Mouse (Mus musculus): ENCODE measurements around the gene Gm47289.

The Gm47289 gene

DNA sequence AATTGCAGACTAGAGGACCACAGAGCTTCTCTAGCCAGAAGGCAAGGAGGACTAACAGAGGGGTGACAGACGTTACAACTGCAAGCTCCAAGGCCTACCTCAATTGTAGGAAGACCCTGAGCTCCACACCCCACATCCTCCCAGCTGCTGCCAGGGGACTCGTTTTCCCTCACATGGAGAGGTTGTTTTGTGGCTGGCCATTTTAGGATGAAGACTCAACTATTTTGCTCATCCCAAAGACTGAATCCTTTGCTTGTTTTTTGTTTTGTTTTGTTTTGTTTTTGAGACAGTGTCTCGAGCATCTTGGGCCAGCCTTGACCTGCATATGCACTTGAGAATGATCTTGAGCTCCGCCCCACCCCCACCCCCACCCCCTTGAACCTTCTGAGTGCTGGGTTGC lies at the start of gene Gm47289:
Gm47289 (plus strand) TSS at position 301 of the 400 bp plus-strand sequence.
- no peak for DNase-seq

DNA sequence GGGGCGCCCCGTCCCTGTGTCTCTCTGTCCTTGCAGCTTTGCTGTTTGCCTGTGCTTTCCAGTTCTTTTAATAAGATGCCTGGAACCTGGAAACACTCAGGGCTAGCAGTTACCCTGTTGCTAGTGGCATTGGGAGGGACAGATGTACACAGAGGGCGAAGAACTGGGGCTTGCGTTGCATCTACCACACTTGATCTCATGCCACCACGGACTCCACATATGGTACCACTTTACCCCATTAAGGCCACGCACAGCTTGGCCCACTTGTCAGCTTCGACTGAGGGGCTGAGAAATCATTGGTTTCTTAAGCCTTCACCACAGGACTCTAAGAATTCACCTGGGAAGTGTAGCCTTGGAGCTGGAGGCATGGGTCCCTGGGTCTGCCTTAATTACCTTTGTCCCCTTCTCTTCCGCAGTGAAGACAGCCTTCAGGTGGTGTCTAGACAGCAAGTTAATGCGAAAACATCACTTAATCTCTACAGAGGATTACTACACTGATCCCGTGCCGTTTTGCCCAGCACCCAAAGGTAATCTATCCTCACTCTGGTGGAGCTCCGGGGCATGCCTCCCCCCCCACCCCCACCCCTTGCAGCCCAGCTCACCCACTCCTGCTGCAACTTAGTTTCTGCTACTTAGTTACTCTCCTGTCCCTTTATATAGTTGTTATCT lies 49.1 kb upstream of the Gm47289 start:
- DNase-seq, result no peak

DNA sequence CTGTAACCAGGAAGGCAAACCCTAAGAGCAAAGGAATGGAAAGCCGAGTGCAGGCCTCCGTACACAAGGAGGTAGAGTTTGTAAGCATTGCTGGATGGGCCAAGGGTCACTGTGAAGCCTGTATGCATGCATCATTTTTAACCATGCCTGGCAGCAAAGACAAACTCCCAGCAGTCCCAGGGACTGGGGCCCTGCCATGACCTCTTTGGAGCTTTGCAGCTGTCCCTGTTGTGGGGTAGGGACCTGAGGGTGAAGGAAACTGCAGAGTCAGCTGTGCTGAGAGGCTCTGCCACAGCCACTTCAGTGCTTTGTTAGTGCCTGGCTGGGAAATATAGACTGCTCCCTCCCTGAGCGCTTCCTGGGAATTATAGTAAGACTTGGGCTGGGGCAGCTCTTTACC lies 48.3 kb upstream of the Gm47289 start:
- no peak for DNase-seq

DNA sequence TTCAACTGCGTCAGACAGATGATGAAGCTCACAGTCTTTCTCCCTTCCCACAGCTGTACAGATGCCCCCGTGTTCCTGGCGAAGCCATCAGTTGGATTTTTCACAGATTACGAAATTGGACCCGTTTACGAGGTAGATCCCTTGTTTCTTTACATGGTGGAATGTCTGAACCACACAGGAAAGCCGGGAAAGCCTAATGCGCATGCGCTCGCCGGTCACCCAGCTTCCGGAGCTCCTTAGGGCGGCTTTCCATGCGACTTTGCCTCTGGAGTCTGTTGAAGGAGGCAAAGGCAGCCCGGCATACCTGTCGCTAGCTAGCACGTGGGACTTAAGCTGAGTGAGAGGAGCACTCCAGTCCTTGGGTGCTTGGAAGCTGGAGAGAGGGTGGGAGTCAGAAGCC lies 44.0 kb upstream of the Gm47289 start:
- DNase-seq, result no peak

DNA sequence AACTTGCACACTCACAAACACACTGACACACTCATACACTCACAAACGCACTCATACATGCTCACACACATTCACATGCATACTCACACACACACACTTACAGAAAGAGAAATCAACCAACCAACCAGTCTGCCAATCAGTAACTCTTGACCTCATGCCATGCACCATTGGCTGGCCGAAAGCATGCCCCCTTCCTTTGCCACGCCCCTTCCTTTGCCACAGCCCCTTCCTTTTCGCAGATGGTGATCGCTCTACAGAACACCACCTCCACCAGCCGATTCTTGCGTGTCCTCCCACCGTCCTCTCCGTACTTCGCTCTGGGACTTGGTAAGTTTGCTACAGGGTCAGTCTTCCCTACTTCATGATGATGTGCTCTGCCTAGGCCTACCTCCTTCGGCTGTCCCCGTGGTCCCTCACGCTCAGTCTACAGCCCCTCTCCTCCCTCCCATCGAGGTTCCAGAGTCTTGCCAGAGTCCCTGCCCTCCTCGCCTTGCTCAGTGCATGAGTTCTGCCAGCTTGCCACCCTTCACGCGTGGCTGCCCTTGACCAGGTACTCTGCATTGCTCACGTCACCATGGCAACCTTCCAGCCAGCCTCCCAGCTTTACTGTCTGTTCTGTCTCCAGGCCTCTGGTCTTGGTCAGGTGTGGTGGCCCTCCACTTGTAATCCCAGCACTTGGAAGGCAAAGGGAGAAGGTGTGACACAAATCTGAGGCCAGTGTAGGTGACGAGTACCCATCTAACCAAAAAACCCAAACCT lies 39.4 kb upstream of the Gm47289 start:
- DNase-seq, result no peak

DNA sequence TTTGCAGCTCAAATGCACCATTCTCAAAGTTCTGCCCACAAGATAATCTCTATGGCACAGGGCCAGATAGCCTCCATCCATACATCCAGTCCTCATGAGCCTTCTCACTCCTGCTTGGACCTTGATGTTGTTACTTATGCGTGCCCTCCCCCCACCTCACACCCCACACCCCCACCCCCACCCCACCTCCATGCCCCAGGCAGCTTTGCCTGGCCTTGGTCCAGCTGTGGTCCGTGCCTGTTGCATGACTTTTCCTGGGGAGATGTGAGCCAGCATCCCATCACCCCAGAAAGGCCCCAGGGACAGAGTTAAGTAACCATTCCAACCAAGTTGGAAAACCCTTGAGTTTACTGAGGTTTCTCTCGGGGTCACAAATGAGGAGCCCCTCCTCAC lies 38.8 kb upstream of the Gm47289 start:
- DNase-seq, result no peak

DNA sequence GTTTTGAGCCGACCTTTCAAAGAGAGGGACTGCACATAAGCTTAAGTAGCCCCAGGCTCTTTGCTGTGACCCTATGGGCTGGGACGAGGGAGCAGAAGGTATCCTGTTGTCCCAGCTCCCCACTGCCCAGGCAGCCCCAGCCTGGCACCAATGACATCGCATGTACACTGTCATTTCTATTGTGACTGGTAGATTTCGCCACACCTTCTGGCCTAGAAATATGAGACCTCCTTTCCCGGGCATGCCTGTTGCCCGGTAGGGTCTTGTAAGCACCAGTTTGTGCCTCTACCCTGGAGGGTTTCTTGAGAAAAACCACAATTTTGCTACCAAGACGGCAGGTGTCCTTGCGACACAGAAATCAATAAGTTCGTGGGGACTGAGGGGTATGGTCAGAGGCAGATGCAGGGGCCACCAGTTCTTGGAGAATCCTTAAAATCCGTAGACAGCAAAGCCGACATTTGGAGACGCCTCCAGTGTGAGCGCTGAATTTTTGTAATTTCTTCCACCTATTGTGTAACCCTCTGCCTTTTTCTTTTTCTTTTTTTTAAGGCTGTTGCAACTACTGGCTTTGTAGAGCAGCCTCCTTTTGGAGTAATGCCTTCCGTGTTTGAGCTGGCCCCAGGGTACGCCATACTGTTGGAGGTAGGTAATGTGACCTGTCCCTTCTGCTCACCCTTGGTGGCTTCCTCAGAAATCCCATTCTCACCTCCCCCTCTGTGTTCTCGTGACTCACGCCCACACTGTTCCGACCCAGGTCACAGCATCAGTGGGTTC lies 36.2 kb upstream of the Gm47289 start:
- no peak for DNase-seq

DNA sequence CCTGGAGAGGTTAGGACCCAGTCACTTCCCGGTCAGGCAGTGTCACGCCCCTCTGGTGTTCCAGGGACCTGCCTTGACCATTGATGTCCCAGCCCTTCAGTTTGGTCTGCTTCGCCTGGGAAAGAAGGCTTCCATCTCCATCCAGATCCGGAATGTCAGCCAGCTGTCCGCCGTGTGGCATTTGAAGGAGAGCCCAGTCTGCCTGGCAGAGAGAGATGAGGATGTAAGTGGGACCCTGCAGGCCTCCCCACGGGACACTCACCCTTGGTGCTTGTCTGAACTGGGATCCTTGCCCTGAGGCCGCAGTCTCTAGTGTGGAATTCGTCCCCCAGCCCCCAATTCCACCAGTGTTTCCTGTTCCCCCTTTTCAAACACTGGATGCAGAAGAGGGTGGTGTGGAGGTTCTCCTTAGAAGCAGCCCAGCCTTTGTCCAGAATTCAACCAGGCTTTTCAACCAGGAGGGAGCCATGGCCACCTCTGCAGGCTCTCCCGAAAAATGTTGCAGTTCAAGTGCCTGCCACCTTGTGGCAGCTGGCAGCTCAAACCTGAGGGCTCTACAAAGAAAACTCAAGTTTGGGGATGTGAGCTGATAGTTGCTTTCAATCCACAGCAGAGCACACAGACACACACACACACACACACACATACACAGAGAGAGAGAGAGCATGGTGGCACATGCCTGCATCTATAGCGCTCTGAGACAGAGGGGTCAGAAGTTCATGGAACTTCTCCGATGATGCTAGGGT lies 30.4 kb upstream of the Gm47289 start:
- DNase-seq, result no peak

DNA sequence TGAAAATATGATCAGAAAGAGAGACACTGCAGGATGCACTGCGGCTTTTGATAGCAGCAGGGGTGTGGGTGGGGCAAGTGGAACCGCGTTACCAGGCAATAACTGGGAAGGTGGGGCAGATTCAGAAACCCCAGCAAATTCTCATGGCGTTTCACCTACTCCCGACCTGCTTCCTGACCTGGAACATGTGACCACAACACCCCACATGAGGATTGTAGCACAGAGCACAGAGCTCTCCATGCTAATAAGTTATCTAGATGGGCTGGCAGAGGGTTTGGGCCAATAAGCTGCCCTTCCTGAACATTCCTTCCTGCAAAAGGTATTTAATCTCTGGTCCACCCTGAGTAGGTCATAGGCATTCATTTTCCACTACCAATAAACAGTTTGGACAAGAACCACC lies 28.3 kb upstream of the Gm47289 start:
- no peak for DNase-seq

DNA sequence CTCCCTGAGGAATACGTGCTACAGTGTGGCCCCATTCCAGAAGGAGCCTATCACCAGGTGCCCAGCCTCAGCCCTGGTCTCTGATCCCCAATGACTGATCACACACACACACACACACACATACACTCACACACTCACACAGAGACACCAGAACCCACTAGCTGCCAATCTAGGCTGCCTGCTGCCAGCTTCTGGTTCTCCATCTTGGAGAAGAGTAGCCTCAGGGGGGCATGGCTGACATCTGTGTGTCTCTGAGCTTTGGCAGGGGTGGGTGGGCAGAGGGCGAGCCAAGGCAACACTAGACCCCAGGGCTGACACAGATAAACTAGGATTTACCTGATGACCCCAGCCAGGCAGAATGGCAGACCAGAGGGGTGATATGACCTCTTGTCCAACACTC lies 20.1 kb upstream of the Gm47289 start:
- DNase-seq, result no peak

DNA sequence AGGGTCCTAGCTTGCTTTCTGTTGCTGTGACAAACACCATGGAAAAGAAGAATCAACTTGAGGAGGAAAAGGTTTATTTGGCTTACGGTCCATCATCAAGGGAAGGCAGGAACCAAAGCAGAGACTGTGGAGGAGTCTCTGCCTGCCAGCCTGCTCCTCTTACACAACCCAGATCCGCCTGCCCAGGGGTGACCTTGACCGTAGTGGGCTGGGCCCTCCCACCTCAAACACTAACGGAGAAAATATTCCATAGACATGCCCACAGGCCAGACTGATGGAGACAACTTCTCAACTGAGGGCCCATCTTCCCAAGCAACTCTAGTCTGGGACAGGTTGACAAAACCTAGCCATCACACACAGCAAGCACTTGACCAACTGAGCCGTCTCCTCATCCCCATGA lies 16.9 kb upstream of the Gm47289 start:
- no peak for DNase-seq

DNA sequence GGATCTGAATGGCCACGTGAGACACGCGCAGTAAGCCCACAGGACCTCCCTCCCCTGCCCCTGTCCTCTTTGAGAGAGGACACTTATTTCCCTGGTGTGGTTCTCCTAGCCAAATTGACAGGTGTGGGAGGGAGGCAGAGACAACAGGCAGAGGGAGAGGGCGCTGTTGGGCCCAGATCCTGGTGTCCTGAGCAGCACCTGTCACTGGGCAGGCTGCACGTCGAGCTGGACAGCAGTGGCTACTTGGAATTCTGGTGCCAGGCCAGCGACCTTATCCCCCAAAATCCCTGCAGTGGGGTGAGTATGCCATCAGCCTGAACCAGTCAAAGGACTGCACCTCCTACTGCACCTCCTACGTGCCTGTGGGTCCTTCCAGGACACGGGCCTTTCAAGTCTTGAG lies 15.6 kb upstream of the Gm47289 start:
- no peak for DNase-seq

DNA sequence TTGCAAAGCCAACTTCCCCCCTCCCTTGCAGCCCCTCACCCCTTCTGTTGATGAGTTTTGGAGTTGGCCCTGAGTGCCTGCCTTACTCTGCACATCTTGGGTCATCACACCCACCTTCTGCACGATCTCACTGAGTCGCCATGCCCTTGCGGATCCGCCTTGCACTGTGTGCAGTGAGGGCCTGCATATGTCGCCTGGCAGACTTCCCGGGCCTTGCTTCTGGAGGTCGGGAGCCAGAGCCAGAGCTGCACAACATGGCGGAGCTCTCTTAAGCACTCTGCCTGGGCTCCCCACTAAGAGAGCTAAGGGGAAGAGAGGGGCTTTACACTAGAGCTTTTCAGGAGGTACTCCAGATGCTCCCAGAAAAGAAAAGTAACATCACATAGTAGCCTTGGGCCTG lies 14.3 kb upstream of the Gm47289 start:
- no peak for DNase-seq

DNA sequence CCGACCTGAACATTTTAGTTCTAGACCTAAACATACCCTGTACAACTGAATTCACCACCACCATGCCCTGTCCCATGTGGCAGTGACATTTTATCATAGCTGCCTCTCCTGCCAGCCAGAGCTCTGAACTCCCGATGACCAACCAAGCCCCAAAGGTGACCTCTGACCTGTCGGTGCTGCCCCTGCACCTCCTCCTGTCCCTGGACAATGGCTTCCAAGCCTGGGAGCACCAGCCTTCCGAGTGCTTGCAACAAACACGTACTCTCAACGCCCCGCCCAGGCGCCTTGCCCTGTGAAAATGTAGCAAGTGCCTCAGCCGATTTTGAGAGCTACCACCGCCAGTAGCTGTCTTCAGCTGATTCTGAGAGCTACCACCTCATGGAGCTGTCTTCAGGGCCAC lies 13.8 kb upstream of the Gm47289 start:
- no peak for DNase-seq

DNA sequence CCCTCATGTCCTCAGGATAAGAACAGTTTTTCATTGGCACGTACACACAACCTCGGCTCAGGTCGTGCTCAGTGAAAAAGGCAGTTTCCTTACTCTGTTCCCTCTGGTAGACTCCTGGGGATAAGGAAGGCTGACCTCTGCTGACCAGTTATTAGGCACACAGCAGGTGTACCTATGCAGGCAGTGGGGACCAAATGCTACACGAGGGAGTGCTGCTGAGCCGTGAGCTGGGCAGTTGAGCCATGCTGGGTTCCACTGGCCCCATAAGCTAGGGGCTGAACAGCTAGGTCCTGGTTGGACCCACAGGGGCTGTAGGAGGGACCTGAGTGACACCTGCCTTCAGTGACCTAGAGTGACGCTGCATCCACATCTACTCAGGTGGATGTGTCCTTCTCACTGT lies 13.3 kb upstream of the Gm47289 start:
- DNase-seq, result no peak

DNA sequence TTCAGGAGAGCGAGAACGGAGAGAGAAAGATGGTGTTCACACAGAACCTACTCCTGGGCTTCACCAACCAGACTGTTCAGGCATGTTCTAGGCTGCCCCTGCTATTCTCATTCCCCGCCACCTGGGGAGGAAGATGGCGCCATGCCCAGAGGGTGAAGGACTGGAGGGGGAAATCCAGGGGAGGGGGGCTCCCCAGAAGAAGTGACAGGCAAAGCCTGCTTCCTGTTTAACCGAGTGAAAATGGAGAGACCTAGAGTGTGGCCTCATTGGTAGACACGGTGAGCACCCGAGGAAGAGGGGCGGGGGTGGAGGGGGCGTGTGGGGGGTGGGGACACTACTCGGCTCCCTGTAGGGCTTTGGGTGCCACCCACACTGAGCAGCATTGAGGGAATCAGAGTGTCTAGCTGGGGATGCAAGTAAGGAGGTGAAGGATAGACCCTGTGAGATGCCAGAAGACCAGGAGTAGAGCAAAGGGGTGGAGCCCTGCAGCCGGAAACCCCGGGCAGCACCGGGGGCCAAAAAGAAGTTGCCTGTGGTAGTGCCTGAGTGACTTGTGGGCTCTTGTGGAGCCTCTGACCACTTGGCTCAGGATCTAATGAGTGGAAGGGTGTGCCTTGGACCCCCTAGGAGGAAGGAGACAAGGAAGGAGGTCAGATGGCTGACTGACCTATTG lies 12.7 kb upstream of the Gm47289 start:
- DNase-seq, result no peak

DNA sequence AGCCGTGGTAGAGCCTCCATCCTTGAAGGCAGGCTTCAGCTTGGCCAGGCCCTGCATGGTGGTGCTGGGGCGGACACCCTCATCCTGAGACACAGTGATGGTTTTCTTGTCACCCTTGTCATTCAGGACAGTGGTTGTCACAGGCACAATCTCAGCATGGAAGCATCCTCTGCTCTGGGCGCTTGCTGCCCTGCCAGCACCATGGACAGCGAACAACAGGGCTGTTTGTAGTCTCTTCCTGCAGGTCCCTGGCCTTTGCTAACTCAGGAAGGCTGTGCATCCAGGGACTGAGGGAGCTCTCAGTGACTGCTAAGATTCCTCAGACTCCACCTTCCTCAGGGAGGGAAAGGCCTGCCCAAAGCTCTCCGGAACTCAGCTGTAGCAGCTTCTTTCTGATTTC lies 9.4 kb upstream of the Gm47289 start:
- DNase-seq, result peak; percentile 19

DNA sequence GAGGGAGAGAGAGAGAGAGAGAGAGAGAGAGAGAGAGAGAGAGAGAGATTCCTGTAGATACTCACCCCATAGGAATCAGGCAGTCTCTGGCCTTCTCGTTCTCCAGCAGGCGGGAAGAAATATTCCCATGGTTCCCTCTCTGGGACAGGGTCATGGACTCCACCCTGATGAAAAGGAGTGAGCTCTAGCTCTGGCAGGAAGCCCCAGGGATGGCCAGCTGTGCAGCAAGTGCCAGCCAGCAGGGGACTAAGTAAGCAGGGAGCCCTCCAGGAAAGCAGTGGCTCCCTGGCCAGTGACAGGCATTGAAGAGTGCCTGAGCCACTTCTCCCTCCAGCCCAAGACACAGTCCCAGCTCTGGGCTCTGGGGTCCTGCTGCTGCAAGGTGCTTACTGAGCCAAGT lies 7.2 kb upstream of the Gm47289 start:
- DNase-seq, result no peak

DNA sequence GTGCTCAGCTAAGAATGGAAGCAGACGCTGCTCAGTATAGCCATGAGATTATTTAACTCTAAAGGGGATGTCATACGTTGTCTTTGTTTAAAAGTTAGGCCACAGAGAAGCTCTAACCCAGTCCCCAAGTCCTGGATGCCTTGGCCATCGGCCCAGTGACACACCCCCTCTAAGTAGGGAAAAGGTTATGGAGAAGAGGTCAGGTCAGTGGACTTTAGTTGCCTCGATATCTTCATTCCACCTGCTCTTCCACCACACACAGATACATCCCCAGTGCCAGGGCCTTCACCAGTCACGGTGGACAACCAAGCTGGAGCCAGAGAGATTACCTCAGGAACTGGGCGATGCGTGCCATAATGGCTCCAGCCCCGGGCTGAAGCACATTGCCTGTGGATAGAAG lies 3.5 kb upstream of the Gm47289 start:
- DNase-seq, result no peak

DNA sequence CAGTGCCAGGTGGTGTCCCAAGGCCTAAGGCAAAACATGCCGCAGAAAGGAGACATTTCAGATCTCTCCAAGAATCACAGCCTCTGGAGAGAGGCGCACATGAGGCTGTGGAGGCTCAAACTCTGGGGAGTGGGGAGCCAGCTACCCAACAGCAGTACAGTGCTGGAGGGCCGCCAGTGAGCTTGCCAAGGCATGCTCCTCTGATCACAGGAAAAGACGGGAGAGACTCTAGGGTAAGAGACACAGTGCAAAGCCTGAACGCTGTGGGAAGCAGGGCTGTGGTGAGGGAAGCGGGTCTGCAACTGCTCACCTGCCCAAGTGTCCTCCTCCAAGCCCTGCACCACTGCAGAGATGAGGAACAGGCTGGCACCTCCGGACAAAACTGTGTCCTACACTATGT lies 3.1 kb upstream of the Gm47289 start:
- peak; percentile 45 for DNase-seq

DNA sequence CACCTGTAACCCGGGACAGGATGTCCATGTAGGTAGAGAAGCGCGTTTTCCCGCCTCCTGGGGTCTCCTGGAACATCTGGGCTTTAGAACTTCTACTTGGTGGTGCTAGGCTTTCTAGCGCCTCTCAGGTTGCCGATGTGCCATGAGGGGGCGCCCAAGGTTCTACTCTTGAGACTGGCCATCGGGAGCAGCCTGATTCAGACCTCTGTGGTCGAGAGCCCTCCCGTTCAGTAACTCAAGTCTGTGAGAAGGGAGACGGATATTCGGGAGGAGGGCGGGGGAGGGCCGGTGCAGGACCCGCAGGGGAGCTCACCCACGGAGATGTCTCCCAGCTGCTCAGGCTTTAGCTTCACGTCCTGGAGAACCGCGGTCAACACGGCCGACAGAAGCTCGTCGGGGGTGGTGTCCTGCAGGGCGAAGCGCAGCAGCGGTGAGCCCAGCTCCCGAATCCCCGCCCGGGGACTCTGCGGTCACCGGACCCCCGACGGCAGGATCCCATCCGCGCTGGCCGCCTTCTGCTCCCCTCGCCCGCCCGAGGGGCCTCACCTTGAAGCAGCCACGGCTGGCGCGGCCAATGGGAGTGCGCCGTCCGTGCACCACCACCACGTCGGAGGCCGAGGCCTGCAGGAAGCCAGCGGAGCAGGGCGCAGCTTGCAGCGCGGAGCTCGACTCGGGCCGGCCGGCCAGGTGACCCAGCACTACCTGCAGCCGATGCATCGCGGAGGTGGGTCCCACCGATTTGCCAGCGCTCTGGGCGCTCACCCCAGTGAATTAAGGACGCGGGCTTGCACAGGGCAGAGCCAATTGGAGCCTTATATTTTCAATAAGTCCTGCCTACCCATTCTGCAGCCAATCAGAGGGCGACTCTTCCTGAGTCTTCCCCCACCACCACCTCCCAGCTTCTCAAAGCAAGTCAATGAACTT lies 2.4 kb upstream of the Gm47289 start, which contains the start of gene Acaa1b:
Acaa1b (minus strand) TSS at position 816 of the 924 bp plus-strand sequence.
- DNase-seq, result peak; percentile 82

Measured in right cerebral cortex, postnatal 4 days (tissue).